Mouse (Mus musculus) lung, postnatal 0 days (tissue): ENCODE results near the gene Olfr1507.

Experiments
- CTCF ChIP-seq: IDR thresholded peaks from 2 replicates; pipeline ENCODE4 v1.5.1; 2016; ENCODE audit warnings: antibody characterized with exemption, mild to moderate bottlenecking
- EP300 ChIP-seq: IDR thresholded peaks from 2 replicates; pipeline ENCODE4 v1.6.1; 2016; ENCODE audit warnings: antibody characterized with exemption, mild to moderate bottlenecking, control low read depth

- TF ChIP-seq CTCF (no peak), EP300 (no peak)
These were observed 29.8 kb downstream of the Olfr1507 start for GRCm38 (mm10) chr14:52465738-52466137.
